Mouse (Mus musculus) E14TG2a.4 (cell line): ENCODE measurements around the gene Inpp5b.

Experiments used
- CTCF ChIP-seq: conservative IDR thresholded peaks from 2 replicates; pipeline ENCODE4 v1.5.1; 2014; ENCODE audit warnings: low read length
- POU5F1 ChIP-seq: IDR thresholded peaks from 2 replicates; pipeline ENCODE4 v1.6.1; 2014; ENCODE audit warnings: low read length, borderline replicate concordance

DNA sequence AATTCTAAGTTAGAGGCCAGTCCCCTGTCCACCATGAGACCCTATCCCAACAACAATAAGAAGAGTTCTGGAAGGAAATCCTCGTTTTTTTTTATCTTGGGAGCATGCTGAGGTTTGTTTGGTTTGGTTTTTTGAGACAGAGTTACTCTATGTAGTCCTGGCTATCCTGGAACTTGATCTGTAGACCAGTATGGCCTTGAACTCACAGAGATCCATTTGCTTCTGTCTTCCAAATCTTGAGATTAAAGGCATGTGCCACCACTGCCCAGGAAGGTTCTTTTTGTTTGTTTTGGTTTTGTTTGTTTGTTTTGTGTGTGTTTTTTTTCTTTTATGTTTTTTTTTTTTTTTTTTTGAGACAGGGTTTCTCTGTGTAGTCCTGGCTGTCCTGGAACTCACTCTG, 19.6 kb downstream of the Inpp5b start:
- TF ChIP-seq CTCF (no peak), POU5F1 (no peak)
